Mouse (Mus musculus): ENCODE data around the gene Musk.
A peak's percentile ranks its signal among the peaks of the same experiment; 100 is the strongest.

Musk gene

GRCm38 (mm10) chr4:58413188-58414185 is 127.7 kb downstream of the Musk start:
- no peak for DNase-seq (ENCODE audit: low read depth, low spot score)

- DNase-seq (ENCODE audit: low read depth, low spot score) = no peak
These were observed 129.8 kb downstream of the Musk start for GRCm38 (mm10) chr4:58415537-58415936.

- DNase-seq (ENCODE audit: low read depth, low spot score) = peak; percentile 59
These were observed 131.6 kb downstream of the Musk start for GRCm38 (mm10) chr4:58417319-58417718.

GRCm38 (mm10) chr4:58419225-58419624 is 133.5 kb downstream of the Musk start:
- peak; percentile 51 for DNase-seq (ENCODE audit: low read depth, low spot score)

- DNase-seq (ENCODE audit: low read depth, low spot score) = peak; percentile 59
These were observed 137.6 kb downstream of the Musk start for GRCm38 (mm10) chr4:58423276-58423930.

All from brain, adult 2 months (tissue).